Mouse (Mus musculus) brown adipose tissue, adult 24 weeks (tissue): ENCODE data around the gene C1s2. TPM values are rescaled to one million over a fixed set of nuclear protein-coding genes. Genes with fewer than 3 reads are reported as not detected.
"Not testable (repeated sequence)": the region's sequence is repeated elsewhere in the genome, so short reads cannot be mapped to it uniquely, and the experiment has no call there.

Experiments
- H3K27ac ChIP-seq: fragments of 200-500 bp; replicated peaks from 2 replicates; pipeline ENCODE4 v1.5.1; 2012; ENCODE audit warnings: low read depth, mild to moderate bottlenecking, low read length
- H3K4me1 ChIP-seq: fragments of 200-500 bp; 2 replicates; pipeline ENCODE4 v1.6.1; 2012; ENCODE audit warnings: low read length, mixed read lengths; ENCODE audit not compliant: control insufficient read depth, insufficient read depth, insufficient read length
- H3K4me3 ChIP-seq: fragments of 200-500 bp; 2 replicates; pipeline ENCODE4 v1.5.1; 2012; ENCODE audit warnings: low read depth, mild to moderate bottlenecking, low read length, moderate library complexity; ENCODE audit not compliant: insufficient read depth
- polyA plus RNA-seq: library from polyadenylated mRNA; stranded (reverse); fragments of >200 nt; gene quantifications from 2 replicates; pipeline ENCODE4 v1.2.4, GENCODE M21; 2012; ENCODE audit not compliant: missing spikeins, insufficient read depth, insufficient read length

Gene C1s2
- polyA plus RNA-seq, 1 experiment, result not detected

DNA sequence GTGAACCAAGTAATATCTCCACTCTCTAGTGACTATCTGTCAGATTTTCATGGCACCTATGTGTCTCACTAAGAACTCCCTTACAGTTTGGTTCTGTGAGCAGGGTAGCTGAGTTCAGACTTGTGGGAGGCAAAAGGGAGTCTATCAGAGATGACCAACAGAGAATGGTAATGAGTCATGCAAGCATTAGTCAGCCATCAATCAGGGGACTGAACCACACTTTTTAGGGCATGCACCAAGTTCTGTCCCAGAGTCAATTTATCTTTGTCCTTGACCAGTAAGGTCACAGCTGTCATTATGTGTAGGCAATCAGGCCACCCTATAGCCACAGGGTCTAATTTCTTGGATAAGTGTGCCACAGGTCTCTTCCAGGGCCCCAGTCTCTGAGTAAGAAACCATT, 47.1 kb downstream of the C1s2 start:
- no peak overlapping the region for H3K27ac ChIP-seq
- H3K4me3 ChIP-seq, result no peak overlapping the region
- no peaks in the 10 kb centered on the region; the same call in 1 of the 2 replicates for H3K4me1 ChIP-seq

GRCm38 (mm10) chr6:124586266-124586665, 49.6 kb downstream of the C1s2 start:
- Histone ChIP-seq H3K4me1 (no peaks in the 10 kb centered on the region; the same call in 1 of the 2 replicates), H3K27ac (no peak overlapping the region; the same call in 1 of the 2 replicates), H3K4me3 (no peak overlapping the region)

- H3K27ac ChIP-seq, result no peak overlapping the region
- no peak overlapping the region for H3K4me3 ChIP-seq
- no peaks in the 10 kb centered on the region; the same call in 1 of the 2 replicates for H3K4me1 ChIP-seq
Measured at GRCm38 (mm10) chr6:124585761-124586160, 50.1 kb downstream of the C1s2 start.

- no peak overlapping the region for H3K27ac ChIP-seq
- no peaks in the 10 kb centered on the region; the same call in 1 of the 2 replicates for H3K4me1 ChIP-seq
- H3K4me3 ChIP-seq, result no peak overlapping the region
Measured at GRCm38 (mm10) chr6:124584935-124585334, 51.0 kb downstream of the C1s2 start.

- Histone ChIP-seq H3K27ac (no peak overlapping the region), H3K4me1 (no peaks in the 10 kb centered on the region; the same call in 1 of the 2 replicates), H3K4me3 (no peak overlapping the region)
Measured at GRCm38 (mm10) chr6:124582231-124582630, 53.7 kb downstream of the C1s2 start.

GRCm38 (mm10) chr6:124580155-124580554, 55.7 kb downstream of the C1s2 start:
- not testable (repeated sequence) for H3K4me1 ChIP-seq, H3K27ac ChIP-seq

GRCm38 (mm10) chr6:124575155-124575678, 60.7 kb downstream of the C1s2 start:
- not testable (repeated sequence) for H3K27ac ChIP-seq, H3K4me1 ChIP-seq, H3K4me3 ChIP-seq

More at GRCm38 (mm10) chr6:124580155-124580554, 55.7 kb downstream of the C1s2 start:
- not testable (repeated sequence) for H3K4me3 ChIP-seq

Other genes with a start within 250 kb of the C1s2 start
- gene Pex5, start 221.0 kb downstream of the C1s2 start, polyA plus RNA-seq, result 52.7 and 53.9 TPM in 2 replicates
- 269 and 304 TPM in 2 replicates for gene Clstn3, start 171.3 kb downstream of the C1s2 start, polyA plus RNA-seq
- gene C1rl, start 143.0 kb downstream of the C1s2 start, polyA plus RNA-seq, result 15.6 and 18.9 TPM in 2 replicates
- gene C1ra, start 123.7 kb downstream of the C1s2 start, polyA plus RNA-seq, result 16.7 and 21.5 TPM in 2 replicates
- gene C1s1, start 93.7 kb downstream of the C1s2 start, polyA plus RNA-seq, result 45.8 and 53.2 TPM in 2 replicates
- not detected in 2 replicates for gene C1rb, start 65.8 kb downstream of the C1s2 start, polyA plus RNA-seq
- 43.7 and 58.4 TPM in 2 replicates for gene Lpcat3, start 26.9 kb upstream of the C1s2 start, polyA plus RNA-seq
- 78.3 and 102 TPM in 2 replicates for gene Emg1, start 76.1 kb upstream of the C1s2 start, polyA plus RNA-seq
- gene Phb2, start 76.3 kb upstream of the C1s2 start, polyA plus RNA-seq, result 284 and 381 TPM in 2 replicates
- 13.5 and 14.1 TPM in 2 replicates for gene Ptpn6, start 102.6 kb upstream of the C1s2 start, polyA plus RNA-seq
- 301 and 355 TPM in 2 replicates for gene Grcc10, start 105.3 kb upstream of the C1s2 start, polyA plus RNA-seq
- gene Gm45234, start 119.9 kb upstream of the C1s2 start, polyA plus RNA-seq, result not detected in 2 replicates
- gene Atn1, start 120.4 kb upstream of the C1s2 start, polyA plus RNA-seq, result 31.7 and 35.7 TPM in 2 replicates
- gene Eno2, start 133.6 kb upstream of the C1s2 start, polyA plus RNA-seq, result 0.63 TPM in 1 of 2 replicates, not detected in the other
- not detected in 2 replicates for gene Lrrc23, start 143.6 kb upstream of the C1s2 start, polyA plus RNA-seq
- 5.1 and 7.3 TPM in 2 replicates for gene Spsb2, start 172.6 kb upstream of the C1s2 start, polyA plus RNA-seq
- 519 and 573 TPM in 2 replicates for gene Tpi1, start 178.2 kb upstream of the C1s2 start, polyA plus RNA-seq
- 35.8 and 39.4 TPM in 2 replicates for gene Usp5, start 193.4 kb upstream of the C1s2 start, polyA plus RNA-seq
- 2.4 TPM in 1 of 2 replicates, not detected in the other for gene Cdca3, start 193.5 kb upstream of the C1s2 start, polyA plus RNA-seq
- gene Gnb3, start 204.2 kb upstream of the C1s2 start, polyA plus RNA-seq, result not detected in 2 replicates
- 2.7 and 3.8 TPM in 2 replicates for gene P3h3, start 221.7 kb upstream of the C1s2 start, polyA plus RNA-seq
- 0.88 TPM in 1 of 2 replicates, not detected in the other for gene Gpr162, start 227.9 kb upstream of the C1s2 start, polyA plus RNA-seq